Mouse (Mus musculus) embryonic stem cell, embryonic (primary cell): ENCODE measurements around the gene Tmem63b.

ENCODE experiments used
- CTCF ChIA-PET, 4 experiments: fragments of 300-600 bp in 2 of 4; fragments of 350-600 bp in 2 of 4; sonication (Branson Sonifier 250); formaldehyde crosslinking; loops; one replicate each; lab custom pipeline; 2022; ENCODE audit warnings: inconsistent platforms in 2 of 4; lab: Charles Lee
- POLR2A ChIA-PET, 4 experiments: fragments of 300-600 bp in 2 of 4; fragments of 350-600 bp in 2 of 4; sonication (Branson Sonifier 250); formaldehyde crosslinking; loops; one replicate each; lab custom pipeline; 2022; ENCODE audit warnings: antibody characterized with exemption in 4 of 4, inconsistent platforms in 1 of 4; lab: Charles Lee

Tmem63b gene

GRCm38 (mm10) chr17:45686716-45687115 is at the start of gene Tmem63b:
TSS of gene Tmem63b (minus strand) at chr17:45686905.
- ChIA-PET CTCF (interaction anchor here in 1 of 4 experiments (0.6 to 1.3 kb wide), 2 partner anchors 24 to 60 kb away, joined by 3 to 4 read pairs; no protein-coding TSS in a partner anchor), POLR2A (interaction anchor here in 2 of 4 experiments (0.6 to 1.7 kb wide), 6 partner anchors 13 to 154 kb away, joined by 3 to 9 read pairs (median 3); partner anchors contain the start of gene Nfkbie (in 1 of the 2))

- ChIA-PET POLR2A (interaction anchor here in 3 of 4 experiments (0.6 to 6.1 kb wide), 63 partner anchors 9 to 719 kb away, joined by 3 to 44 read pairs (median 4); partner anchors contain the start of genes Rsph9 (in 2 of the 3), Vegfa (in 2 of the 3), Aars2 (in 1 of the 3) and Cdc5l (in 1 of the 3)), CTCF (interaction anchor here (0.5 to 4.8 kb wide), 96 partner anchors 9 to 1953 kb away, joined by 3 to 47 read pairs (median 4); partner anchors contain the start of genes Vegfa (in 4 of the 4), Gtpbp2 (in 1 of the 4), Mad2l1bp (in 1 of the 4) and Mrps18a (in 1 of the 4))
Measured at GRCm38 (mm10) chr17:45735382-45736310, 48.9 kb upstream of the Tmem63b start.

GRCm38 (mm10) chr17:45734881-45735280 is 48.2 kb upstream of the Tmem63b start:
- ChIA-PET POLR2A (interaction anchor here in 3 of 4 experiments (0.7 to 6.1 kb wide), 42 partner anchors 8 to 438 kb away, joined by 3 to 44 read pairs (median 4); partner anchors contain the start of genes Mad2l1bp (in 2 of the 3), Vegfa (in 2 of the 3), Aars2 (in 1 of the 3) and Gtpbp2 (in 1 of the 3)), CTCF (interaction anchor here (0.5 to 4.8 kb wide), 58 partner anchors 9 to 684 kb away, joined by 3 to 47 read pairs (median 4); partner anchors contain the start of genes Vegfa (in 4 of the 4), Gtpbp2 (in 1 of the 4), Mrps18a (in 1 of the 4) and Polh (in 1 of the 4))

GRCm38 (mm10) chr17:45734333-45734732 is 47.6 kb upstream of the Tmem63b start:
- ChIA-PET CTCF (interaction anchor here (0.5 to 4.8 kb wide), 41 partner anchors 9 to 537 kb away, joined by 3 to 47 read pairs (median 4); partner anchors contain the start of genes Vegfa (in 4 of the 4), Gtpbp2 (in 1 of the 4), Mrps18a (in 1 of the 4) and Rsph9 (in 1 of the 4)), POLR2A (interaction anchor here in 3 of 4 experiments (0.7 to 6.1 kb wide), 30 partner anchors 7 to 438 kb away, joined by 3 to 44 read pairs (median 4); partner anchors contain the start of genes Mad2l1bp (in 2 of the 3), Vegfa (in 2 of the 3), Gtpbp2 (in 1 of the 3) and Rsph9 (in 1 of the 3))

- POLR2A ChIA-PET, result interaction anchor here in 3 of 4 experiments (0.8 to 6.1 kb wide), 23 partner anchors 9 to 426 kb away, joined by 3 to 44 read pairs (median 4); partner anchors contain the start of genes Vegfa (in 2 of the 3), Gtpbp2 (in 1 of the 3), Mad2l1bp (in 1 of the 3) and Rsph9 (in 1 of the 3)
- CTCF ChIA-PET, result interaction anchor here in 3 of 4 experiments (0.7 to 4.8 kb wide), 29 partner anchors 8 to 538 kb away, joined by 3 to 47 read pairs (median 4); partner anchors contain the start of genes Vegfa (in 3 of the 3) and Gtpbp2 (in 1 of the 3)
Measured at GRCm38 (mm10) chr17:45733735-45734301, 47.1 kb upstream of the Tmem63b start, which contains the start of gene 1600014C23Rik. TSS of gene 1600014C23Rik (minus strand) at chr17:45733844.

GRCm38 (mm10) chr17:45733038-45733734 is 46.5 kb upstream of the Tmem63b start:
- CTCF ChIA-PET, result interaction anchor here (0.5 to 4.8 kb wide), 25 partner anchors 8 to 434 kb away, joined by 3 to 47 read pairs (median 6); partner anchors contain the start of genes Vegfa (in 3 of the 4) and Gtpbp2 (in 1 of the 4)
- POLR2A ChIA-PET, result interaction anchor here in 3 of 4 experiments (0.7 to 6.1 kb wide), 34 partner anchors 8 to 434 kb away, joined by 3 to 44 read pairs (median 4); partner anchors contain the start of genes Vegfa (in 3 of the 3), Gtpbp2 (in 1 of the 3), Mad2l1bp (in 1 of the 3) and Rsph9 (in 1 of the 3)

GRCm38 (mm10) chr17:45731172-45731864 is 44.6 kb upstream of the Tmem63b start:
- POLR2A ChIA-PET, result interaction anchor here (0.5 to 1.7 kb wide), 25 partner anchors 12 to 522 kb away, joined by 3 to 15 read pairs (median 3); partner anchors contain the start of genes Vegfa (in 3 of the 4), Gtpbp2 (in 1 of the 4), Hsp90ab1 (in 1 of the 4) and Lrrc73 (in 1 of the 4)
- CTCF ChIA-PET, result interaction anchor here (0.6 to 3.8 kb wide), 76 partner anchors 9 to 789 kb away, joined by 3 to 20 read pairs (median 3); partner anchors contain the start of genes Vegfa (in 3 of the 4) and Gtpbp2 (in 2 of the 4)

GRCm38 (mm10) chr17:45730696-45731095 is 44.0 kb upstream of the Tmem63b start:
- CTCF ChIA-PET, result interaction anchor here (0.6 to 3.8 kb wide), 74 partner anchors 8 to 790 kb away, joined by 3 to 20 read pairs (median 3); partner anchors contain the start of genes Vegfa (in 3 of the 4) and Gtpbp2 (in 2 of the 4)
- POLR2A ChIA-PET, result interaction anchor here (0.5 to 1.7 kb wide), 22 partner anchors 12 to 1123 kb away, joined by 3 to 15 read pairs (median 4); partner anchors contain the start of genes Vegfa (in 3 of the 4), Gtpbp2 (in 1 of the 4), Hsp90ab1 (in 1 of the 4) and Lrrc73 (in 1 of the 4)

GRCm38 (mm10) chr17:45729387-45729786 is 42.7 kb upstream of the Tmem63b start:
- ChIA-PET CTCF (interaction anchor here in 3 of 4 experiments (1.0 to 3.8 kb wide), 5 partner anchors 11 to 431 kb away, joined by 5 to 20 read pairs (median 9); partner anchors contain the start of genes Vegfa (in 2 of the 3) and Gtpbp2 (in 1 of the 3)), POLR2A (interaction anchor here in 1 of 4 experiments (0.6 to 1.4 kb wide), 3 partner anchors 38 to 119 kb away, joined by 3 to 5 read pairs (median 3); no protein-coding TSS in a partner anchor)

- ChIA-PET POLR2A (interaction anchor here in 2 of 4 experiments (1.4 to 2.0 kb wide), 2 partner anchors 8 to 39 kb away, joined by 5 to 9 read pairs; no protein-coding TSS in a partner anchor), CTCF (interaction anchor here in 3 of 4 experiments (0.7 to 1.3 kb wide), 5 partner anchors 10 to 305 kb away, joined by 3 to 9 read pairs (median 3); no protein-coding TSS in a partner anchor)
Measured at GRCm38 (mm10) chr17:45727983-45728723, 41.4 kb upstream of the Tmem63b start.

- CTCF ChIA-PET, result interaction anchor here in 2 of 4 experiments (0.7 to 1.0 kb wide), 2 partner anchors 98 to 186 kb away, joined by 3 to 5 read pairs; no protein-coding TSS in a partner anchor
- POLR2A ChIA-PET, result interaction anchor here in 1 of 4 experiments (1.4 to 2.0 kb wide), 2 partner anchors 9 to 145 kb away, joined by 3 to 9 read pairs; no protein-coding TSS in a partner anchor
Measured at GRCm38 (mm10) chr17:45727481-45727880, 40.8 kb upstream of the Tmem63b start.

GRCm38 (mm10) chr17:45726249-45726648 is 39.5 kb upstream of the Tmem63b start:
- CTCF ChIA-PET, result interaction anchor here in 3 of 4 experiments (0.6 to 3.8 kb wide), 11 partner anchors 8 to 1893 kb away, joined by 3 to 31 read pairs (median 4); partner anchors contain the start of genes 1600014C23Rik (in 1 of the 3) and Vegfa (in 1 of the 3)
- POLR2A ChIA-PET, result interaction anchor here in 3 of 4 experiments (0.6 to 2.0 kb wide), 16 partner anchors 8 to 427 kb away, joined by 3 to 14 read pairs (median 3); partner anchors contain the start of genes Hsp90ab1 (in 1 of the 3) and Mad2l1bp (in 1 of the 3)

- CTCF ChIA-PET, result interaction anchor here (0.5 to 3.8 kb wide), 43 partner anchors 9 to 1757 kb away, joined by 3 to 31 read pairs (median 5); partner anchors contain the start of genes 1600014C23Rik (in 2 of the 4), Vegfa (in 2 of the 4), Aars2 (in 1 of the 4) and Mrpl14 (in 1 of the 4)
Measured at GRCm38 (mm10) chr17:45724574-45724921, 37.8 kb upstream of the Tmem63b start.

More at GRCm38 (mm10) chr17:45724574-45724921, 37.8 kb upstream of the Tmem63b start:
- POLR2A ChIA-PET, result interaction anchor here in 3 of 4 experiments (0.7 to 1.7 kb wide), 21 partner anchors 10 to 420 kb away, joined by 3 to 9 read pairs (median 3); partner anchors contain the start of genes 1600014C23Rik (in 1 of the 3), Aars2 (in 1 of the 3), Mrpl14 (in 1 of the 3) and Mrps18a (in 1 of the 3)
